Mouse (Mus musculus): ENCODE results near the gene Zfp112.

- no peak for TF ChIP-seq GATA1 (IDR thresholded peaks at IDR 0.05; ENCODE audit: low read length)
- no peak for TF ChIP-seq TAL1 (IDR thresholded peaks at IDR 0.05; ENCODE audit: low read length)
Observed at GRCm38 (mm10) chr7:24153272-24153671, 41.2 kb downstream of the Zfp112 start.
